Mouse (Mus musculus) CH12.LX (cell line): Measurements from ENCODE around the gene Itk. TPM values are rescaled to one million over a fixed set of nuclear protein-coding genes. Genes with fewer than 3 reads are reported as not detected.

Experiments used
- DNase-seq: peaks from one replicate; pipeline ENCODE4 v3.0.0-alpha.2; 2013; ENCODE audit errors: extremely low read depth
- H3K27ac ChIP-seq: 2 replicates; pipeline ENCODE4 v1.5.1; 2012; ENCODE audit warnings: low read depth, mild to moderate bottlenecking, control low read depth, moderate library complexity; ENCODE audit not compliant: insufficient read depth
- H3K27me3 ChIP-seq: replicated peaks from 2 replicates; pipeline ENCODE3; 2012; ENCODE audit warnings: inconsistent platforms
- H3K36me3 ChIP-seq, 2 experiments: replicated peaks in 1 of 2; 2 replicates each; pipeline versions ENCODE3 to v1.6.1; 2012; ENCODE audit warnings: inconsistent platforms in 1 of 2, low read length in 1 of 2, mild to moderate bottlenecking in 1 of 2, mixed read lengths in 1 of 2, moderate library complexity in 1 of 2; ENCODE audit not compliant: control insufficient read depth in 1 of 2, insufficient read depth in 1 of 2
- H3K4me1 ChIP-seq, 2 experiments: 2 replicates each; pipeline ENCODE4 v1.6.1; 2012; ENCODE audit warnings: inconsistent platforms in 1 of 2, moderate library complexity in 1 of 2; ENCODE audit not compliant: insufficient read depth in 2 of 2, control insufficient read depth in 1 of 2
- H3K4me2 ChIP-seq: 2 replicates; pipeline ENCODE4 v1.6.1; 2012; ENCODE audit warnings: low read depth, mild to moderate bottlenecking, control low read depth; ENCODE audit not compliant: poor library complexity, insufficient read depth, severe bottlenecking
- H3K4me3 ChIP-seq, 3 experiments: fragments of 150-350 bp in 1 of 3; sonication (generic) in 1 of 3; replicated peaks in 1 of 3; 2 replicates each; pipeline versions ENCODE3 to v1.5.1; 2011 to 2012; ENCODE audit warnings: low read depth in 2 of 3, low read length in 2 of 3, mild to moderate bottlenecking in 2 of 3, moderate library complexity in 2 of 3, control low read depth in 1 of 3, improper control_type of control experiment in 1 of 3, inconsistent platforms in 1 of 3, mixed read lengths in 1 of 3; ENCODE audit not compliant: poor library complexity in 1 of 3
- H3K79me2 ChIP-seq: replicated peaks from 2 replicates; pipeline ENCODE4 v1.6.1; 2012; ENCODE audit warnings: mild to moderate bottlenecking, moderate library complexity; ENCODE audit not compliant: control insufficient read depth, poor library complexity, insufficient read depth, severe bottlenecking; ENCODE audit errors: extremely low read depth
- H3K9ac ChIP-seq: 2 replicates; pipeline ENCODE4 v1.6.1; 2012; ENCODE audit warnings: low read depth, mild to moderate bottlenecking, control low read depth, moderate library complexity; ENCODE audit not compliant: insufficient read depth
- H3K9me3 ChIP-seq: replicated peaks from 2 replicates; pipeline ENCODE3; 2012; ENCODE audit warnings: low read length, inconsistent platforms, mixed read lengths
- BHLHE40 ChIP-seq: IDR thresholded peaks from 2 replicates; pipeline ENCODE4 v1.6.1; 2011; ENCODE audit warnings: mild to moderate bottlenecking, low read depth, low read length, improper control_type of control experiment
- CTCF ChIP-seq, 2 experiments: IDR thresholded peaks in 1 of 2; conservative IDR thresholded peaks in 1 of 2; 2 replicates each; pipeline ENCODE4 v1.5.1; 2011 to 2012; ENCODE audit warnings: low read depth in 2 of 2, low read length in 2 of 2, improper control_type of control experiment in 1 of 2, inconsistent platforms in 1 of 2, mild to moderate bottlenecking in 1 of 2, moderate library complexity in 1 of 2
- HCFC1 ChIP-seq: IDR thresholded peaks from 2 replicates; pipeline ENCODE4 v1.6.1; 2012; ENCODE audit warnings: low read depth, mild to moderate bottlenecking, inconsistent platforms, low read length, improper control_type of control experiment
- IRF4 ChIP-seq: IDR thresholded peaks from 2 replicates; pipeline ENCODE4 v1.6.1; 2014; ENCODE audit warnings: low read depth, mild to moderate bottlenecking, inconsistent platforms, low read length, improper control_type of control experiment
- JUN ChIP-seq: IDR thresholded peaks from 2 replicates; pipeline ENCODE4 v1.6.1; 2011; ENCODE audit warnings: low read depth, mild to moderate bottlenecking, low read length, improper control_type of control experiment, moderate library complexity; ENCODE audit not compliant: insufficient read depth
- MAX ChIP-seq: IDR thresholded peaks from 2 replicates; pipeline ENCODE4 v1.6.1; 2011; ENCODE audit warnings: low read length, improper control_type of control experiment
- MYC ChIP-seq: IDR thresholded peaks from 2 replicates; pipeline ENCODE4 v1.6.1; 2011; ENCODE audit warnings: low read depth, mild to moderate bottlenecking, improper control_type of control experiment, low read length
- NRF1 ChIP-seq: IDR thresholded peaks from 2 replicates; pipeline ENCODE4 v1.6.1; 2014; ENCODE audit warnings: low read depth, mild to moderate bottlenecking, inconsistent platforms, low read length, improper control_type of control experiment, moderate library complexity
- PAX5 ChIP-seq: IDR thresholded peaks from 2 replicates; pipeline ENCODE4 v1.6.1; 2012; ENCODE audit warnings: low read length, inconsistent platforms, mixed read lengths
- POLR2A ChIP-seq: IDR thresholded peaks from 2 replicates; pipeline ENCODE4 v1.6.1; 2011; ENCODE audit warnings: low read depth, mild to moderate bottlenecking, improper control_type of control experiment, low read length
- RAD21 ChIP-seq: IDR thresholded peaks from 2 replicates; pipeline ENCODE4 v1.6.1; 2011; ENCODE audit warnings: low read depth, mild to moderate bottlenecking, low read length, improper control_type of control experiment, moderate library complexity
- RCOR1 ChIP-seq: conservative IDR thresholded peaks from 2 replicates; pipeline ENCODE4 v1.6.1; 2012; ENCODE audit warnings: low read depth, mild to moderate bottlenecking, inconsistent platforms, low read length, improper control_type of control experiment
- SIN3A ChIP-seq: IDR thresholded peaks from 2 replicates; pipeline ENCODE4 v1.6.1; 2012; ENCODE audit warnings: low read length, improper control_type of control experiment, inconsistent platforms
- TBP ChIP-seq: conservative IDR thresholded peaks from 2 replicates; pipeline ENCODE4 v1.6.1; 2011; ENCODE audit warnings: low read depth, low read length, improper control_type of control experiment
- TCF12 ChIP-seq: IDR thresholded peaks from 2 replicates; pipeline ENCODE4 v1.6.1; 2014; ENCODE audit warnings: low read depth, mild to moderate bottlenecking, inconsistent platforms, low read length, improper control_type of control experiment
- USF1 ChIP-seq: IDR thresholded peaks from 2 replicates; pipeline ENCODE4 v1.6.1; 2014; ENCODE audit warnings: low read depth, mild to moderate bottlenecking, inconsistent platforms, low read length, improper control_type of control experiment
- USF2 ChIP-seq: conservative IDR thresholded peaks from 2 replicates; pipeline ENCODE4 v1.6.1; 2011; ENCODE audit warnings: low read depth, low read length, improper control_type of control experiment
- ZC3H11A ChIP-seq: IDR thresholded peaks from 2 replicates; pipeline ENCODE4 v1.6.1; 2012; ENCODE audit warnings: low read depth, mild to moderate bottlenecking, inconsistent platforms, low read length, improper control_type of control experiment
- ZKSCAN1 ChIP-seq: IDR thresholded peaks from 2 replicates; pipeline ENCODE4 v1.6.1; 2012; ENCODE audit warnings: low read depth, inconsistent platforms, low read length, improper control_type of control experiment, borderline replicate concordance
- dilution Hi-C: fragments of 300-500 bp; cut with MboI; formaldehyde crosslinking; loops from 2 replicates; pipeline ENCODE4 v1.14.3; 2020; ENCODE audit warnings: low sequenced_read_pairs; ENCODE audit not compliant: extremely low pct_unique_long_range_greater_than_20kb, extremely low pct_ligation_motif_present
- in situ Hi-C: fragments of 300-500 bp; cut with MboI; formaldehyde crosslinking; loops from 3 replicates; pipeline ENCODE4 v1.14.3; 2019; ENCODE audit warnings: low sequenced_read_pairs, low pct_ligation_motif_present, low pct_unique_long_range_greater_than_20kb, mixed read lengths
- polyA plus RNA-seq: library from polyadenylated mRNA; unstranded; fragments of >175 nt; gene quantifications from 2 replicates; pipeline ENCODE4 v1.2.1, GENCODE M21; 2012; ENCODE audit warnings: low read depth; ENCODE audit not compliant: insufficient read length
- total RNA-seq, 2 experiments: library from RNA; depleted of rRNA; stranded (reverse); fragments of 300-350 nt in 1 of 2; fragments of >200 nt in 1 of 2; gene quantifications; 2 replicates each; pipeline ENCODE4 v1.2.3; 2012 to 2014

Gene Itk
- total and polyA plus RNA-seq, 3 experiments = 0.11 to 0.64 (median 0.17) TPM

- in situ Hi-C loops = no loop called here
- H3K4me3 ChIP-seq = no peak overlapping the region
- no peak overlapping the region for H3K4me2 ChIP-seq
- H3K9me3 ChIP-seq = no peaks in the 10 kb centered on the region
- TF ChIP-seq MAX = peak; percentile 80
- TF ChIP-seq RCOR1 = no peak
- no peak for TF ChIP-seq IRF4
- TF ChIP-seq RAD21 = no peak
- no peak for TF ChIP-seq CTCF (conservative IDR thresholded peaks at IDR 0.05 in 1 of 2, IDR thresholded peaks at IDR 0.05 in 1 of 2; ENCODE audit: low read depth in 2 of 2, low read length in 2 of 2)
- TF ChIP-seq NRF1 = no peak
- 0 out of 2 replicates have a peak, but pooled peaks have one; percentile 12 for TF ChIP-seq TCF12
- peak; percentile 90 for TF ChIP-seq BHLHE40
- TF ChIP-seq MYC = no peak; the same call in 1 of the 2 replicates
- TF ChIP-seq ZKSCAN1 = no peak
- no peak for TF ChIP-seq USF1
- TF ChIP-seq ZC3H11A = no peak
- no peak for TF ChIP-seq USF2
- peaks cover 23 to 70% of the 10 kb centered on the region in 2 experiments for H3K4me1 ChIP-seq
- no peak overlapping the region for H3K9ac ChIP-seq
- DNase-seq = peak; percentile 54
- H3K36me3 ChIP-seq = no peaks in the 10 kb centered on the region
- no peaks in the 10 kb centered on the region for H3K27me3 ChIP-seq
- H3K79me2 ChIP-seq = no peaks in the 10 kb centered on the region
- dilution Hi-C loops = no loop called here
- no peak overlapping the region for H3K27ac ChIP-seq
Measured at GRCm38 (mm10) chr11:46343886-46344546, 45.3 kb downstream of the Itk start.

- Histone ChIP-seq H3K4me3 (no peak overlapping the region), H3K36me3 (no peaks in the 10 kb centered on the region), H3K9me3 (no peaks in the 10 kb centered on the region), H3K27me3 (no peaks in the 10 kb centered on the region), H3K4me1 (peaks cover 13 to 59% of the 10 kb centered on the region in 2 experiments)
- dilution Hi-C loops (no loop called here), in situ Hi-C loops (no loop called here)
- no peak for TF ChIP-seq TBP
- no peak for TF ChIP-seq TCF12
- TF ChIP-seq HCFC1 = no peak
- TF ChIP-seq JUN = no peak
- no peak for TF ChIP-seq ZKSCAN1
- TF ChIP-seq CTCF (conservative IDR thresholded peaks at IDR 0.05 in 1 of 2, IDR thresholded peaks at IDR 0.05 in 1 of 2; ENCODE audit: low read depth in 2 of 2, low read length in 2 of 2) = no peak
- no peak for TF ChIP-seq PAX5
- no peak for TF ChIP-seq SIN3A
- TF ChIP-seq POLR2A = no peak
- no peak for TF ChIP-seq IRF4
- TF ChIP-seq, all 38 proteins: peak for 0
- H3K27ac ChIP-seq = no peak overlapping the region
- H3K79me2 ChIP-seq = no peaks in the 10 kb centered on the region
- DNase-seq = no peak
- no peak overlapping the region for H3K4me2 ChIP-seq
- no peak overlapping the region for H3K9ac ChIP-seq
Measured at GRCm38 (mm10) chr11:46341960-46342359, 47.4 kb downstream of the Itk start.
